Mouse (Mus musculus): Measurements from ENCODE around the gene Slc17a7.
A peak's percentile ranks its signal among the peaks of the same experiment; 100 is the strongest.
"Not testable (repeated sequence)": the region's sequence is repeated elsewhere in the genome, so short reads cannot be mapped to it uniquely, and the experiment has no call there.

Slc17a7 gene

DNA sequence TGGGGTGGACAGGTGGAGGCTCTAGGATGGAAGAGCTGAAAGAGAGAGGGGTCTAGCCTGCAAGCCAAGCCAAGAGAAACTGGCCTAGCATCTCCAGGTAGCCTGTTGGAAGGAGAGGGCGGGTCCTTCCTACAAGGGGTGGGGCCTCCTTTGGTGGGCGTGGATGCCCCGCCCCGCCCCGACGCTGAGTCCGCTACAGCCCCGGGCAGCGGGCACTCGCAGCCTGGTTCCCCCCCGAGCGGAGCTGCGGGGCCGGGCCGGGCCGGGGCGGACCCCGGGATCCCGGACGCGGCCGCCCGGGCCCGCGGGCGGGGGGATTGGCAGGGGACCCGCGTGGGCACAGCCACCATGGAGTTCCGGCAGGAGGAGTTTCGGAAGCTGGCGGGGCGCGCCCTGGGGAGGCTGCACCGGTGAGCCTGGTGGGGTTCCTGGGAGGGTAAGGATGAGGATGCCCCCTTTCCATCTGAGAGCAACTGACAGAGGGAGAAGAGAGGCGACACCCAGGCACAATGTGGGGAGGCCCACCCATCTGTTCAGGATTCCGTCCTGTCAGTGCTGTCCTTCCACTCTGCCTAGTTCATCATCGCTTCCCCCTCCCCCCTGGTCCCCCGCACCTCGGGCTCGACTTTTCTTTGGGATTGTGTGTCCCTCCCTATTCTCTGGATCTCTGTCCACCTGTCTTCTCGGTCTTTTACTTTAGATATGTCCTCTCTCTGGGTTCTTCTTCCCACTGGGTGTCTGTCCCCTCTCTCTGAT, at the start of gene Slc17a7:
TSS of gene Slc17a7 (plus strand) at position 215 of the 756 bp plus-strand sequence.
- peak; percentile 54 for DNase-seq (ENCODE audit: low spot score)

DNA sequence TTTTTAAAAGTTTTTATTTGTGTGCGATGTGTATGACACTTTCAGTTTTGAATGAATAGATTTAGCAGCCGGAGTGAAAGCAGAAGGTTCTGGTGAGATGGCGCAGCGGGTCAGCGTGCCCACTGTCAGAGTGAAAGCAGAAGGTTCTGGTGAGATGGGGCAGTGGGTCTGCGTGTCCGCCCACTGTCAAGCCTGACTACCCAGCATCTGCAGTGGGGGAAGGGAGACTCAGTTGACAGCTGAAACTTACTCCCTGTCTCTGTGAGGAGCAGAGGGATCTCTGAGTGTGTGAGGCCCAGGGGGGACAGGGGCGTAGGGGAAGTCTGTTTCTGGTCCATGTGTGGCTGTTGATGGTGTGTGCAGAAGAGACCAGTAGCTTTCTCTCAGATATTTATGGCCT, 46.2 kb upstream of the Slc17a7 start:
- DNase-seq (ENCODE audit: low spot score): no peak

DNA sequence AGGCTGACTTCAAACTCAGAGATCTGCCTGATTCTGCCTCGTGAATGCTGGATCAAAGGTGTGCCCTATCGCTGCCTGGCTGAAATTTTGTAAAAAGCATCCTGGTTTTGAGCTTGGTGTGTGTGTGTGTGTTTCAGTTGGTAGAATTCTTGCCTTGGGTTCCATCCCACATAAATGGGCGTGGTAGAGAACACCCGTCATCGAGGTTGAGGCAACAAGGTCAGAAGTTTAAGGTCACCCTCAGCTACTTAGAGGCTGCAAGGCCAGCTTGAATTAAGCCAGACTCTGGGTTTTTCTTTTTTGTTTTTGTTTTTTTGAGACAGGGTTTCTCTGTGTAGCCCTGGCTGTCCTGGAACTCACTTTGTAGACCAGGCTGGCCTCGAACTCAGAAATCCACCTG, 45.4 kb upstream of the Slc17a7 start:
- no peak for DNase-seq (ENCODE audit: low spot score)

DNA sequence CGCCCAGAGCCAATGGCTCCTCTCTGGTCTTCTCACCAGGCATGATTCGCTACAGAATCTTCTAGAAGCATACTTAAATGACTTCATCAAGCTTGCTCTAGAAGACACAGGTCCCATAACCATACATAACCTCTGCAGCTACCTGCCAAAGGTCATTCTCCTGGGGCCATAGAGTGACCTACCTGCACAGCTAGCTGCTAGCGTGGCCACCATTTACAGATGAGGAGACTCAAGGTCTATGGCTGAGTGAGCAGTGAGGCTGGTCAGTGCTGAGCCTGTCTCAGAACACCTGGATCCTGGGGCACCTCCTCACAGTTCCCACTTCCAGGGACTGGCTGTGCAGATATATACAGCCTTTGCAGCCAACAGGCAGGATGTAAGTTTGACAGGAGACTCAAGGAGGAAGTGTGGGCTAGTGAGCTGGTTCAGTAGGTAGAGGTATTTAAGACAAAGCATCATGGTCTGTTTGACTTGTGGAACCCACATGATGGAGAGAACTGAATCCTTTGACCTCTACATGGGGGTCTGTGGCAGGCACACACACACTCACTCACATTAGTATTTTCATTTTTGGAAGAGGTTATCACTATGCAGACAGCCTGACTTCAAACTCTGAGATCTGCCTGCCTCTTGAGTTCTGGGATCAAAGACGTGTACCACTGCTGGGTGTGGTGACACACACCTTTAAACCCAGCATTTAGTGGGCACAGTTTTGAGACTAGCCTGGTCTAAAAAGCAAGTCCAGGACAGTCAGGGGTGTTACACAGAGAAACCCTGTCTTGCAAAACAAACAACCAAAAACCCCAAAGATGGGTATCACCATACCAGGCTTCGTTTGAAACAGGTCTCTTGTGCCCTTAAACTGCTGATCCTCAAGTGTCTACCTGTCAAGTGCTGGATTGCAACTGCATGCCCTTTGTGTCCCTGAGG, 43.7 kb upstream of the Slc17a7 start:
- DNase-seq (ENCODE audit: low spot score): no peak

DNA sequence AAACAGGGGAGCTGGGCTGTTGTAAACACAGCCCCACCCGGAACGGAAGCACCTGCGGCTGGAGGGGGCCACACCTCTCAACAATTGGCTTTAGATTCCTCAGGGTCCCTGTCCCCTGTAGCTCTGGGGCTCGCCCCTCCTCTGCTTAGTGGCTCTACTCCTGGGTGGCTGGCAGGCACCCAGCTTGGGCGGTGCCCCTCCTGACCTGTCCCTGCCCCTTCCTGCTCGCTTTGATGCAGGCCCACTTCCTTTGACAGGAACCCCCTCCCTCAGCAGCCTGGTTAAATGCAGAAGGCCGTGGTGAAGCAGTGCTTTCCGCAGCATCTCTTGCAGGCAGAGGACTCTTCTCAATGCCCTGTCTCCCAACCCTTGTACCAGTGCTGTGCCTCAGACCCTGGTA, 42.3 kb upstream of the Slc17a7 start:
- DNase-seq (ENCODE audit: low spot score): no peak

DNA sequence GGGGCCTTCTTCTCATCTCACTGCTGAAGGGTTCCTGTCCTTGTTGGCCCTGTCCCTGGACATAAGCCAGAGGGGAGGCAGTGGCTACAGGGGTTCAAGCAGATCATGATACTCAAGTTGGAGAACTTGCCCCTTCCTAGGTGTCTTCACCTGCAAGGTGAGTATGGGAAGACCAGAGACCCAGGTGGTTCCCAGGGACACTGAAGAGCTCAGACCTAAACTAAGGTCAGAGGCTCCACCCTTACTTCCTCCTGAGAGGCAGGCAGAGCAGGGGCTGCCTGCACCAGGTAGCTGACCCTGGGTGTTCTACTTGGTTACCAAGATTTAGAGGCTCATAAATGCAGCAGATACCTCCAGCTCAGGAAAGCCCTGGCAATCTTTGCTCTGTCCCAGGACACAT, 41.8 kb upstream of the Slc17a7 start:
- no peak for DNase-seq (ENCODE audit: low spot score)

DNA sequence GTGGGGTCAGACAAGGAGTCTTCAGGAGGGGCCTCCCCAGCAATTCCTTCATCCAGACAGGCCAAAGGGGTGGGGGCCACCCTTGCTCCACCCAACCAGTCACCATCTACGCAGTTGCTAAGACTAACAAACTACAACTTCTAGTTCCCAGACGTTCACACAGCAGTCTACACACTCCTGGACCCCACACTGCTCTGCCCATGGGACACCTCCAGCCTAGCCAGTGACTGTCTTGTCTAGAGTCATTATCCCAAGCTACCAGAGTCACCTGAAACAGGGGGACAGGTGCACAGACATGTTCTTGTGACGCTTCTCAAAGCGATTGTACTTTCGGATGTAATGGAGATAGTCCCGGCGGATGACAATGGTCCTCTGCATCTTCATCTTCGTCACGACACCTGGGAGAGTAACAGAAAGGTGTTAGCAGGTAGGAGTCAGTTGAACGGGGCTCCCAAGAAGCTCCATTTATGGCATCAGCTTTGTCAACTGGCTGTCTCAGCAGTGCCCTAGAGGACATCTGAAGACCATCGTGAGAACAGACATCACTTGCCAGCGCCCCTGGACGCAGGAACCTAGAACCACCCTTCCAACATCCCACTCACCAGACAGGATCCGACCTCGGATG, 41.1 kb upstream of the Slc17a7 start:
- DNase-seq (ENCODE audit: low spot score): no peak

DNA sequence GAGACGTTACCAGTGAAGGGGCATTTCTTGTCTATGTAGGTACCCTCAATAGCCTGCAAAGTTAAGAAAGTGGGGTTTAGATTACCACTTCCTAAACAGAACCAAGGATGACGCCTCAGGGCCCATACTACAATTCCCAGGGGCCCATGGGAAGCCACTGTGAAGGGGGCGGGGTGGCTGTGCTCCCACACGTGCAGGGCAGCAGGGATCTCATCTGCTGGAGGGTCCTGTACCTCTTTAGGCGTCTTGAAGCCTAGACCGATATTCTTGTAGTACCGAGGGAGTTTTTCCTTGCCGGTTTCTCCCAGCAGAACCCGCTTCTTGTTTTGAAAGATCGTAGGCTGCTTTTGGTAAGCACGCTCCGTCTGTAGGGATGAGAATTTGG, 40.6 kb upstream of the Slc17a7 start:
- DNase-seq (ENCODE audit: low spot score): no peak

DNA sequence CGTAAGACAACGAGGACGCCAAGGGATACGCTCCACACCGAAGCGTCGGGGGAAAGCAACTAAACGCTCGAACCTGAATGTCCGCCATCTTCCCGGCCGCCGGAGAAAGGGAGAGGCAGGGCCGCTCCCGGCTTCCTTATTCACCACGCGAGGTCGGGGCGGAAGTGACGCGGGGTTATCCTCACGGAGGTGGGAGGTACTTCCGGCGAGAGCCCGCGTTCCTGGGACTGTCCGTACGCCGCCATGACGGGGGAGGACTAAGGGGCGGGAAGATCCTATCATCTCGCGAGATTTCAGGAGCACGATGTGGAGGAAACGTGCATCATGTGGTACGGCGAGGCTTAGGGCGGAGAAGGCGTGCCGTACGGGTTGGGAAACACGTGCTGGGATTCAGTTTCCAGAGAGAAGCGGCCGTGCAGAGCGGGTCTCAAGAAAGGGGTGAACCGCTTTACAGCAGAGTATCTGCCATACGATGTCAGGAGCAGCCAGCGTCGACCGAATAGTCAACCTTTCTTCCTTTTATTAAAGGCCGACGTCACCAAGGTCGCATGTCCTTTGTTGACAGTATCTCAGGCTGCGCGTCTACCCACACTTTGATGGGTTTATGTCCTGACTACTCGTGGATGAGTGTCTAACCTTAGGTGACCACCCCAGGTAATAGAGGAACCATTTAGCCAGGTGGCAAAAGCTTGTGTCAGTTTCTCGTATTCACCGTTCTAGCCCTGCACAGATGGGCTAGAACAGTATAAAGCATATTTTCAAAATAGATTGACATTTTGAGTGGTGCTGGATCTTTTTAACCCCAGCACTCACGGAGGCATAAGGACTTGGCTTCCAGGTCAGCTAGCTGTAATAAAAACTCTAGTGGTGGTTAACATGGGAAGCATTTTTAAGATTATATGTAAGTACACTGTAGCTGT, 39.3 kb upstream of the Slc17a7 start, which contains the start of gene Rps11:
TSS of gene Rps11 (minus strand) at position 216 of the 920 bp plus-strand sequence.
- DNase-seq (ENCODE audit: low spot score): peak; percentile 100

DNA sequence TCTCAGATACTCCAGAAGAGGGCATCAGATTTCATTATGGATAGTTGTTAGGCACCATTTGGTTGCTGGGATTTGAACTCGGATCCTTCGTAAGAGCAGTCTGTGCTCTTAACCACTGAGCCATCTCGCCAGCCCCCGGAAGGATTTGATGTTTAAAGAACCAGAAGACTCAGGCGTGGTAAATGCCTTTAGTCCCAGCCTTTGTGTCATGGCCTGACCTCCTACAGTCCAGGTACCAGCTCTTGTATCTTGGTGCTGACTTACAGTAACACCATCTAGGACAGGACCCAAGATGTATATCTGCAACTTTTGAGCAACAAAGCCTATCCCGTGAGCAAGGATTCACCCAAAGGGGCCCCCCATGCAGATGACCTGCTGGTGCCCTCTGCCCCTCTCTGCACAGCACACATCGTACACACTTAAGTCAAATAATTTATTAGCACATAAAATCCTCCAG, 38.6 kb upstream of the Slc17a7 start:
- DNase-seq (ENCODE audit: low spot score): peak; percentile 81

DNA sequence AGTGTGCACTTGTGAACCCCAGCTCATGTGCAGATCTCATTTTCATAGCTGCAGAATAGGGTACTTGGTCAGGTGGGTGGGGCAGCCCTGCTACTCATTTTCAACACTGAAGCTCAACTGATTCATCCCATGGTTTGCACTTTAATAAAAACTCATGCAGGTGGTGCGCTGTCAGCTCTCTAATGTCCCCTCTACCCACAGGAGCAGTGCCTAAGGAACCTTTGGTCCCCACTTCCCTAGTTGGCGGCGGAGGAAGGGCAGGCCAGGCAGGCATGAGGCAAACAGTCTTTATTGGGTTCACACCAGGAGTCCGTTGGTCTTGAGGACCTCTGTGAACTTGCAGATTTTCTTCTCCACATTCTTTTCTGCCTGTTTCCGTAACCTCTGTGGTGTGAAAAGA, 38.1 kb upstream of the Slc17a7 start:
- DNase-seq (ENCODE audit: low spot score): not testable (repeated sequence)

DNA sequence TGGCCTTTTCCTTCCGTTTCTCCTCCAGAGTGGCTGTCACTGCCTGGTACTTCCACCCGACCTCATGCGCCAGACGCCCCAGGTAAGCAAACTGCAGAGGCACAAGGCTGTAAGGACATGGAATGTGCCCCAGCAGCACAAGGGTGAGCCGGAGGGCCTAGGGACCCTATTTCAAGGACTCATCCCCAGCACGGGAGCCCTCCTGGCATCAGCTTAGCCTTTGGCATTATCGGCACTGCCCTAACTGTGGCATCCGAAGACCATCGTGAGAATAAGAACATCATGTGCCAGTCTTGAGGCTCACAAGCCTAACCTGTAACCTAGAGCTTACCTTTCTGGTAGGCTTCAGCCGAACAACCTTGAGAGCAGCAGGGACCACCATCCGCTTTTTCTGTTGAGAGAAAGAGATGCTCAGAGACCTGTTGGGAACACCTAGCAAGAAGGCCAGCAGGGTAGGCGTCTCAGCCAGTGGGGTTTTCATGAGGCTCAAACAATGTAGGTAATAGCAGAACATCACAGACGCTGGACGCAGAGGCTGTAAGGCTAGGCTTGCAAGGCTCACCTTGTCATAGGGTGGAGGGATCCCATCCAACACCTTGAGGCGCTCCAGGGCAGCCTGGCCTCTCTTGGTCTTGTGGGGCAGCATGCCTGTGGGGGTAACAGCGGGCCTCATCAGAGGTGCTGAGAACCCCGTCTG, 37.5 kb upstream of the Slc17a7 start:
- DNase-seq (ENCODE audit: low spot score): no peak

DNA sequence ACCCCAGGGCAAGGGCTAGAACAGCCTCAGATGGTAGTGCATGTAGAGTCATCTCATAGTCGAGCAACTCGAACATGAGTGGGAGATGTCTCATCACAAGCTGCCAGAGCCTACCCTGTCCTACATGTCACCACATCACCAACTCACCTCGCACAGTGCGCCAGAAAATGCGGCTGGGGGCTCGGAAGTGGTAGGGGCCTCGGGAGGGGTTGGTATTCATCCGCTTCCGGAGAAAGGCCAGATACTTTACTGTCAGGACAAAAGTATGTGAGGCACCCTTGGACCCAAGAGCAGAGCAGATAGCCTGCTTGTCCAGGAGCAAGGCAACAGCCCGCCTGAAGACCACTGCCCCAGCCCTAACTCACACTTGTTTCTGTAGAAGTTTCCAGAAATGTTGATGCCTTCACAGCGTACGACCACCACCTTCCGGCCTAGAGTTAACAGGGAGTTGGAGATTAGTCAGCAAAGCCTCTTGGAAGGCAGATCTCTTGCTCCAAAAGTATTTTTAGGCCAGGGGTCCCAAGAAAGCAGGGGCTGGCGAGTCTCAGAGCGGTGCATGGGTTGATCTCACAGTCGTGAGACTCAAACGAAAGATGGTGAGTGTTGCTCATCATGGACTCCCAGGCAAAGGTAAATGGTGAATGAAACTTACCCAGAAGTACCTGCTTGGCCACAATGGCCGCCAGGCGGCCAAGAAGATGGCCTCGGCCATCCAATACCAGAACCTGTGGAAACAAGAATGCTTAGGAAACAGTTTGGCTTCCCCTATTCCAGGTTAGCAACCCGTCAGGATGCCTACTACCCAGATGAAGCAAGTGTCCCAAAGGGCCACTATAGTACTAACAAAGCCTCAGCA, 36.7 kb upstream of the Slc17a7 start:
- DNase-seq (ENCODE audit: low spot score): no peak

DNA sequence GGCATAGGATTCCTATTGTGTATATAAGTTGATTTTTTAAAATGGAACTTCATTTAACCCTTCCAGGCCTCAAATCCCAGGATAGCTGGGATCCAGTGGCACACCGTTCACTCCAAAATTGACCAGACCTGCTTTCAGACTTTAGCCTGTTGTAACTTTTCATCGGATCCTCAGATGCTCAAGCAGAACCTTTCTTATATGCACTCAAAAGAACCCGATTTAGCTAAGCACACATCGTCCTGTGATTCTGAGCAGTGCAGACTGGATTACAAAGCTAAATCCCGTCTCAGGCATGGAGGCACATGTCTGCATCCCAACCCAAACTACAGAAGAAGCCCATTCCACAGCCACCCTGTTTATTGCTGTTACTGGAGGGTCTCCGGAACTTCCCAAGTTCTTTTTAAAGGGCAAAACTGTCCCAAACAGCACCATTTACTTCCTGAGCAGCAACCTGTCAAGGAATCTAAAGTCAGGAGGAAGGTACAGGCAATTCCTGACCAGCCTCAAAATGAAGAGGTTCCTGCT, 36.0 kb upstream of the Slc17a7 start:
- DNase-seq (ENCODE audit: low spot score): no peak

DNA sequence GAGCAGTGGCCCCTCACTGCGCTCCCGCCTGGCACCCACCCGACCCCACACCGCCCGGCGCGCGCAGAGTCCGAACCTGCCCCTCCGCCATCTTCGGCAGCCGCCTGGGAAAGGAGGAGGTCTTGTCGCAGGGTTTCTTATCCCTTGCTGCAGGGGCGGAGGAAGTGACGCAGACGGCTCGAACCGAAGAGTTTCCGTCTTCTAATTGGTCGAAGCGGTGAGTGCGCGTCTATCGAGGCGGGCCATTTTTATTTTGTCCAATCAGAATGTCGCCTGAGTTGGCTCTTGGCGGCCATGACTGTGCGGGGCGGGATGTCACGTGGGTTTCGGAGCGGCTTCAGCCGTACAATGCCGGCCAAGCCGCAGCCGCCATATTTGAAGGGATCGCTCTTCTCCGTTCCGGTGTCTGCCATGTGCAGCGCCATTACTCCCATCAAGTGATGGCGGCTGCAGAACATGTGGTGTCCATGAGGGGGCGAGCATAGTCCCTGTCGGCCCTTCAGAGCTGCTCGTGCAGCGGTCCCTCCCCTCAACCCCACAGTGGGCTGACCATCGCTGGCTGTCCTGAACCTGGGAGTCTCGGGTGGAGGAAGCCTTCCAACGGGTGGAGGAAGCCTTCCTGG, 35.0 kb upstream of the Slc17a7 start, which contains the start of gene Rpl13a:
TSS of gene Rpl13a (minus strand) at position 138 of the 623 bp plus-strand sequence.
- peak; percentile 99 for DNase-seq (ENCODE audit: low spot score)

DNA sequence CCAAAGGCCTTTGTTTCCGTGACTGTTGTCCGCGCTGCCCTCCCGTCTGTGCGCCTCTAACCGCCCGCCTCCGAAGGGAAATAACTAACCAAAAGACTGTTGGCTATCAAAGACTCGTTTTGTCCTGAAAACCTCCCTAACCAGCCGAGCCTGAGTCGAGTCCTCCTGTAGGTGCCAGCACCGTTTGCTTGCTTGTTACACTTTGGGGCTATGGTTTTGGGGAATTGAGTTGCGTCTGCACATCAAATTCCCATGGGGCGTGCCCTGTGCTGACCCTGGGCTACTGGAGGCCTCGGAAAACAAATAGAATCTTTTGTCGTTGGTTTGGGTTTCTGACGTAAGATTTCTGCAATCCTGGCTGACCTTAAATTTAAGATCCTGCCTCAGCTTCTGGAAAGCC, 34.4 kb upstream of the Slc17a7 start:
- DNase-seq (ENCODE audit: low spot score): peak; percentile 77

DNA sequence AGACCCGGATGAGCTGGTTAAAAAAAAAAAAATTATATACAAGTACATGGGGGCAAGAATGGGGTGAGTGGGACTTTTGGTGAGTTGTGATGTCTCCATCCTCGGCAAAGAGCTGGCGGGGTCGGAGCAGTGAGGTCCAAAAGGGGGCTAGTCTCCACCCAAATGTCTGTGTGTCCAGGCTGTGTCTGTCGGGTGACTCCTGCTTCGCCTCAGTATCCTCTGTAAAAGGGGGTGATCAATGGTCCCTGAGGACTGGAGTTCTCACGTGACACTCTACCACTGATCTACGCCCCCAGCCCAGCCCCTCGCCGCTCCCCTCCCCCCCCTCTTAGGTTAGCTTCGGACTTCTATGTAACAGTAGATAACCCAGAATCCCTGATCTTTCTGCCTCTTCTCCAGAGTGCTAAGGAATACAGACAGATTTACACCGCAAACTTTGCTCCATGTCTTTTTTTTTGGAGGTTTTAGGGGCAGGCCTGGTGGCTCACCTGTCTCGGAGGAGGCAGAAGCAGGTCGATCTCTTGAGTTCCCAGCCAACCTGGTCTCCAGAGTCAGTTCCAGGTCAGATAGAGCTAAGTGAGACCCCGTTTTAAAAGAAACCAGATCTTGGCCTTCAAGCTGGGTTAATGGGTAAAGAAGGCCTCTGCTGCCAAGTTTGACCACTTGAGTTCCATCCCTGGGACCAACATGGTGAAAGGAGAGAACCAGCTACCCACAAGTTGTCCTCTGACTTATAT, 33.8 kb upstream of the Slc17a7 start:
- no peak for DNase-seq (ENCODE audit: low spot score)

DNA sequence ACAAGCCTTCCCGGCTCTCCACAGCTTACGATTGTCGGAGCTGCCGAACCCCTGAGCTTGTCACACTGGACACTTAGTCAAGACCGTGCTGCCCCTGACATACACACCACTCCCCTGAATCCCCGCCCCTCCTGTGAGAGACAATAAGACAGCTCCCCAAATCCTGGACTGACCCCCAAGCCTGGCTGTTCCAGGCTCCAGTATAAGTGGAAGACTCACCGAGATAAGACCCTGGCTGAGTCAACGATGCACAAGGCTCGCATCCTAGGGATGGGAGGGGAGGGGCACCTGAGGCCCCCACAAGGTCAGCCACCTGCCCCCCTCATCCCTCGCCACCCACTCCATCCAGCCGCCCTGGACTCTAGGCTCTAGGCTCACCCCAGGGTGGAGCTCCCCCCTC, 31.9 kb upstream of the Slc17a7 start:
- no peak for DNase-seq (ENCODE audit: low spot score)

Data from embryo, embryonic 10 days (tissue).